Mouse (Mus musculus): ENCODE results near the gene Trappc4. TPM values are rescaled to one million over a fixed set of nuclear protein-coding genes. Genes with fewer than 3 reads are reported as not detected.

Gene Trappc4
- total and polyA plus RNA-seq, 2 experiments from 2014 or later, result 108 to 307 TPM

DNA sequence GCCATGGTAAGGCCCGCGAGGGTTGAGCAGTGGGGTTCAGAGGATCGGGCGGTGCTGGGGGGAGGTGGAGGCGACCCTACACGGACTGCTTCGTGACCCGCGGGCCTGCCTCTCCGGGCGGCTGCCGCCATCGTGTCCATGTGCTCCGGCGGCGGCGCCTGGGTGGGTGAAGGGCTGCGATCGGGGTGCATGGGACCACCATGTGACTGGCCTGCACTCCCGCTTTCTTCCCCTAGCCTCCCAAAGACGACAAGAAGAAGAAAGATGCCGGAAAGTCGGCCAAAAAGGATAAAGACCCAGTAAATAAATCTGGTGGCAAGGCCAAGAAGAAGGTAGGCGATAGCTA lies 325 bp upstream of the Trappc4 start:
- peak overlapping the region; percentile 83 for H3K9ac ChIP-seq (replicated peaks; ENCODE audit: low read length)
- H3K9me3 ChIP-seq (ENCODE audit: low read length), result no peaks in the 10 kb centered on the region
- H3K36me3 ChIP-seq (ENCODE audit: insufficient read depth, low read length), result peaks cover 57% of the 10 kb centered on the region
- peak; percentile 53; the same call in 1 of the 2 replicates for ATAC-seq
- no peak for DNase-seq (ENCODE audit: low spot score)
- peak overlapping the region; percentile 80 for H3K4me3 ChIP-seq (ENCODE audit: low read length)
- peak overlapping the region; percentile 64 for H3K4me2 ChIP-seq (ENCODE audit: low read depth, low read length)
- H3K4me1 ChIP-seq (ENCODE audit: insufficient read depth, low read length), result no peaks in the 10 kb centered on the region; the same call in 1 of the 2 replicates
- H3K27me3 ChIP-seq (ENCODE audit: insufficient read depth, low read length), result no peaks in the 10 kb centered on the region
- under 1% methylated on average over 24 of the region's 24 CpGs for WGBS
- peak overlapping the region; percentile 96 for H3K27ac ChIP-seq
- TF ChIP-seq CTCF (IDR thresholded peaks at IDR 0.05; ENCODE audit: low read depth), result no peak

GRCm38 (mm10) chr9:44405011-44405410 lies 2.4 kb downstream of the Trappc4 start:
- Histone ChIP-seq H3K27me3 (ENCODE audit: insufficient read depth, low read length) (no peaks in the 10 kb centered on the region), H3K4me3 (ENCODE audit: low read length) (no peak overlapping the region), H3K4me2 (ENCODE audit: low read depth, low read length) (no peak overlapping the region), H3K36me3 (ENCODE audit: insufficient read depth, low read length) (peaks cover 56% of the 10 kb centered on the region), H3K9ac (replicated peaks; ENCODE audit: low read length) (no peak overlapping the region), H3K4me1 (ENCODE audit: insufficient read depth, low read length) (no peaks in the 10 kb centered on the region; the same call in 1 of the 2 replicates), H3K9me3 (ENCODE audit: low read length) (no peaks in the 10 kb centered on the region), H3K27ac (no peak overlapping the region)
- ATAC-seq (no peak), DNase-seq (ENCODE audit: low spot score) (no peak)
- TF ChIP-seq CTCF (IDR thresholded peaks at IDR 0.05; ENCODE audit: low read depth), result no peak
- 83% methylated on average over 3 of the region's 3 CpGs for WGBS

GRCm38 (mm10) chr9:44401081-44401480 lies 6.3 kb downstream of the Trappc4 start:
- no peak for DNase-seq (ENCODE audit: low spot score)
- Histone ChIP-seq H3K4me3 (ENCODE audit: low read length) (no peak overlapping the region), H3K4me2 (ENCODE audit: low read depth, low read length) (no peak overlapping the region), H3K9me3 (ENCODE audit: low read length) (no peaks in the 10 kb centered on the region), H3K36me3 (ENCODE audit: insufficient read depth, low read length) (peaks cover 47% of the 10 kb centered on the region), H3K9ac (replicated peaks; ENCODE audit: low read length) (no peak overlapping the region), H3K4me1 (ENCODE audit: insufficient read depth, low read length) (no peaks in the 10 kb centered on the region; the same call in 1 of the 2 replicates), H3K27ac (no peak overlapping the region), H3K27me3 (ENCODE audit: insufficient read depth, low read length) (no peaks in the 10 kb centered on the region)
- WGBS, result 82% methylated on average over 4 of the region's 4 CpGs
- ATAC-seq, result no peak
- no peak for TF ChIP-seq CTCF (IDR thresholded peaks at IDR 0.05; ENCODE audit: low read depth)

DNA sequence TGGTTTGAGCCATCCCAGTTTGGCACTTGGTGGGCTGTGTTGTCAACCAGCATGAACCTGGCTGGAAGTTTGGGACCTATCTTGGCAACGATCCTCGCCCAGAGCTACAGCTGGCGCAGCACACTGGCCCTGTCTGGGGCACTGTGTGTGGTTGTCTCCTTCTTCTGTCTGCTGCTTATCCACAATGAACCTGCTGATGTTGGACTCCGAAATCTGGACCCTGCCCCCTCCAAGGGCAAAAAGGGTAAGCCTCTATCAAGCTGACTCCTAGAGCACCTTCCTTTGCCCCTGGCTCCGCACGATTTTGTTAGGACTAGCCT lies 7.6 kb downstream of the Trappc4 start:
- DNase-seq (ENCODE audit: low spot score) (no peak), ATAC-seq (no peak)
- Histone ChIP-seq H3K4me3 (ENCODE audit: low read length) (no peak overlapping the region), H3K9ac (replicated peaks; ENCODE audit: low read length) (no peak overlapping the region), H3K4me1 (ENCODE audit: insufficient read depth, low read length) (no peaks in the 10 kb centered on the region), H3K36me3 (ENCODE audit: insufficient read depth, low read length) (peaks cover 42% of the 10 kb centered on the region), H3K27ac (no peak overlapping the region), H3K27me3 (ENCODE audit: insufficient read depth, low read length) (no peaks in the 10 kb centered on the region), H3K9me3 (ENCODE audit: low read length) (no peaks in the 10 kb centered on the region), H3K4me2 (ENCODE audit: low read depth, low read length) (no peak overlapping the region)
- TF ChIP-seq CTCF (IDR thresholded peaks at IDR 0.05; ENCODE audit: low read depth), result no peak
- 88% methylated on average over 6 of the region's 6 CpGs for WGBS

DNA sequence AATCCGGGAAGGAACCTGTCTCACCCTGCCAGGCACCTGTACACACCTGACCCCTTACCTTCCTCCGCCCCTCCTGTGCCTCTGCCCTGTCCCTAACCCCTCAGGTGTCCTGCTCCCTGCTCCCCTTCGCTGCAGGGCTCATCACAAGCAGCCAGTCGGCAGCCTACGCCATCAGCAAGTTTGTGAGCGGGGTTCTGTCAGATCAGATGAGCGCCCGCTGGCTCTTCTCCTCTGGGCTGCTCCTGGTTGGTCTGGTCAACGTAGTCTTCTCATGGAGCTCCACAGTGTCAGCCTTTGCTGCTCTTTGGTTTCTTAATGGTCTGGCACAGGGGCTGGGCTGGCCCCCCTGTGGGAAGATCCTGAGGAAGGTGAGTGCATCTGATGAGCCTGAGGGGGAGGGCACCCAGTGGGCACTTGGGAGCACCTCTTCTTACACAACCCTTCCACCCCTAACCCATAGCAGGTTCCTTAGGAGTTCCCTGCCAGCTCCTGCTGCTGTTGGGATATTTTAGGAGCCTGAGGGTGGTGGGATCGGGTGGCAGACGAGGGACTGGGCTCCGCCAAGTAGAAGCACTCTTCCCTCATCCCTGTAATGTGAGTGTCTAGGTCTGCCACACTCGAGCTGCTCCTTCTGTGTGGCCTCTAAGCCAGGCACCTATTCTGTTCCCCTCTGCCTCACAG lies 8.1 kb downstream of the Trappc4 start:
- 0 out of 2 replicates have a peak overlapping the region, but pooled peaks have one; percentile 11 for H3K27ac ChIP-seq
- H3K4me3 ChIP-seq (ENCODE audit: low read length), result 0 out of 2 replicates have a peak overlapping the region, but pooled peaks have one; percentile 2
- ATAC-seq (no peak), DNase-seq (ENCODE audit: low spot score) (no peak)
- peaks cover 38% of the 10 kb centered on the region for H3K36me3 ChIP-seq (ENCODE audit: insufficient read depth, low read length)
- no peak overlapping the region for H3K9ac ChIP-seq (replicated peaks; ENCODE audit: low read length)
- no peak for TF ChIP-seq CTCF (IDR thresholded peaks at IDR 0.05; ENCODE audit: low read depth)
- 77% methylated on average over 13 of the region's 13 CpGs for WGBS
- no peaks in the 10 kb centered on the region for H3K9me3 ChIP-seq (ENCODE audit: low read length)
- H3K4me2 ChIP-seq (ENCODE audit: low read depth, low read length), result peak overlapping the region; percentile 95
- H3K4me1 ChIP-seq (ENCODE audit: insufficient read depth, low read length), result no peaks in the 10 kb centered on the region
- no peaks in the 10 kb centered on the region for H3K27me3 ChIP-seq (ENCODE audit: insufficient read depth, low read length)

- WGBS, result 80% methylated on average over 9 of the region's 9 CpGs
- peak overlapping the region; percentile 85; the same call in 1 of the 2 replicates for H3K27ac ChIP-seq
- TF ChIP-seq CTCF (IDR thresholded peaks at IDR 0.05; ENCODE audit: low read depth), result no peak
Observed at GRCm38 (mm10) chr9:44398551-44398950, 8.8 kb downstream of the Trappc4 start.

GRCm38 (mm10) chr9:44398087-44398486 lies 9.3 kb downstream of the Trappc4 start:
- Histone ChIP-seq H3K36me3 (ENCODE audit: insufficient read depth, low read length) (peaks cover 27% of the 10 kb centered on the region), H3K4me2 (ENCODE audit: low read depth, low read length) (peak overlapping the region; percentile 95), H3K4me1 (ENCODE audit: insufficient read depth, low read length) (no peaks in the 10 kb centered on the region), H3K9ac (replicated peaks; ENCODE audit: low read length) (no peak overlapping the region), H3K27ac (peak overlapping the region; percentile 85; the same call in 1 of the 2 replicates), H3K4me3 (ENCODE audit: low read length) (peak overlapping the region; percentile 74), H3K9me3 (ENCODE audit: low read length) (no peaks in the 10 kb centered on the region), H3K27me3 (ENCODE audit: insufficient read depth, low read length) (no peaks in the 10 kb centered on the region)
- peak; percentile 10; the same call in 1 of the 2 replicates for TF ChIP-seq CTCF (IDR thresholded peaks at IDR 0.05; ENCODE audit: low read depth)
- no peak for ATAC-seq
- 13% methylated on average over 4 of the region's 4 CpGs for WGBS
- peak; percentile 25 for DNase-seq (ENCODE audit: low spot score)

More at GRCm38 (mm10) chr9:44398551-44398950, 8.8 kb downstream of the Trappc4 start:
- Histone ChIP-seq H3K4me3 (ENCODE audit: low read length) (no peak overlapping the region), H3K4me2 (ENCODE audit: low read depth, low read length) (peak overlapping the region; percentile 95), H3K9ac (replicated peaks; ENCODE audit: low read length) (no peak overlapping the region), H3K36me3 (ENCODE audit: insufficient read depth, low read length) (peaks cover 31% of the 10 kb centered on the region), H3K4me1 (ENCODE audit: insufficient read depth, low read length) (no peaks in the 10 kb centered on the region), H3K27me3 (ENCODE audit: insufficient read depth, low read length) (no peaks in the 10 kb centered on the region), H3K9me3 (ENCODE audit: low read length) (no peaks in the 10 kb centered on the region)
- no peak for DNase-seq (ENCODE audit: low spot score)
- ATAC-seq, result no peak
